ENCODE assay signal across 7 mouse cellular contexts in genomic region chr1:79823951-79824633, GRCm38 (mm10). TPM values are rescaled to one million over a fixed set of nuclear protein-coding genes. Genes with fewer than 3 reads are reported as not detected.
A peak's percentile ranks its signal among the peaks of the same experiment; 100 is the strongest.
DNase-seq lines count a peak whose midpoint lies in the region; TF ChIP-seq lines count a peak whose summit lies in the region.

No protein-coding gene starts in this region.

- H3K79me2 ChIP-seq in myocyte (ENCODE audit: control insufficient read depth, insufficient read depth) = no peaks in the 10 kb centered on the region

- H3ac ChIP-seq in myocyte (ENCODE audit: control insufficient read depth, insufficient read length) = no peak overlapping the region

- H3K27ac ChIP-seq in left cerebral cortex, adult 2 months = peak overlapping the region; percentile 69

- intact Hi-C loops in left cerebral cortex, adult 2 months (cut with DNase I) = loop anchor here (2.0 kb wide), 1 partner anchor 35 kb away; no protein-coding TSS in a partner anchor
- intact Hi-C loops in left cerebral cortex, postnatal 4 days (cut with DNase I) = no loop called here

- H3K27me3 ChIP-seq in myocyte (ENCODE audit: control insufficient read depth, insufficient read depth, insufficient read length) = no peaks in the 10 kb centered on the region

- H3K4me3 ChIP-seq in left cerebral cortex, adult 2 months = peak overlapping the region; percentile 4
- H3K4me3 ChIP-seq in myocyte = peak overlapping the region; percentile 22

- H3K4me2 ChIP-seq in myocyte (ENCODE audit: low read depth) = peak overlapping the region; percentile 82

- no peak for TF ChIP-seq POLR2A in brain, embryonic 14.5 days (IDR thresholded peaks at IDR 0.05; ENCODE audit: borderline replicate concordance, extremely low read depth, insufficient read depth, insufficient read length, poor library complexity, severe bottlenecking)
- TF ChIP-seq POLR2A in myocyte (IDR thresholded peaks at IDR 0.05; ENCODE audit: insufficient read length, low read depth) = no peak

- no peaks in the 10 kb centered on the region for H3K36me3 ChIP-seq in myocyte (ENCODE audit: control insufficient read depth, insufficient read depth)

- no peak for TF ChIP-seq CTCF in left cerebral cortex, adult 2 months (IDR thresholded peaks at IDR 0.05)
- TF ChIP-seq CTCF in brain, embryonic 14.5 days (IDR thresholded peaks at IDR 0.05; ENCODE audit: borderline replicate concordance, extremely low read depth, insufficient read depth, insufficient read length) = no peak

- DNase-seq in left cerebral cortex, adult 2 months (ENCODE audit: extremely low spot score in 1 of 2, low spot score in 2 of 2) = no peak
- DNase-seq in left cerebral cortex, postnatal 4 days = no peak
- peak; percentile 44 for DNase-seq in brain, embryonic 14.5 days (ENCODE audit: low read depth)
- peak; percentile 23 for DNase-seq in forelimb bud, embryonic 11.5 days (ENCODE audit: low read depth, low spot score)
- no peak for DNase-seq in cerebellum, adult 11-12 months
- DNase-seq in thymus, postnatal 10 days (ENCODE audit: low spot score in 2 of 2) = no peak

TF ChIP-seq in myocyte, 11 proteins besides CTCF, POLR2A, EP300 and RAD21:
- TF ChIP-seq TCF3 (IDR thresholded peaks at IDR 0.05; ENCODE audit: insufficient read length, low read depth) (no peak), MYOD1 (IDR thresholded peaks at IDR 0.05; ENCODE audit: control insufficient read depth in 1 of 3, insufficient read length in 2 of 3, low read depth in 2 of 3) (no peak), USF1 (IDR thresholded peaks at IDR 0.05; ENCODE audit: low read depth) (no peak), MYOG (IDR thresholded peaks at IDR 0.05; ENCODE audit: control insufficient read depth in 1 of 3, insufficient read depth in 1 of 3, insufficient read length in 2 of 3, low read depth in 2 of 3) (no peak), TCF12 (IDR thresholded peaks at IDR 0.05; ENCODE audit: insufficient read depth, poor library complexity, severe bottlenecking) (no peak), POLR2AphosphoS2 (IDR thresholded peaks at IDR 0.05; ENCODE audit: insufficient read length, low read depth) (no peak), REST (IDR thresholded peaks at IDR 0.05; ENCODE audit: insufficient read depth, insufficient read length) (no peak), CEBPB (IDR thresholded peaks at IDR 0.05; ENCODE audit: insufficient read depth, poor library complexity, severe bottlenecking) (no peak), MAX (IDR thresholded peaks at IDR 0.05; ENCODE audit: low read depth) (no peak), SRF (IDR thresholded peaks at IDR 0.05; ENCODE audit: control insufficient read depth, insufficient read length, low read depth) (no peak), E2F4 (IDR thresholded peaks at IDR 0.05; ENCODE audit: insufficient read depth) (no peak)

RNA-seq across cellular contexts. Expression of gene Serpine2, which starts 36.9 kb away (rescaled TPM):
- 100 to 1,000 TPM; 134 to 141 TPM for total RNA-seq in left cerebral cortex, adult 2 months (2021)
- total RNA-seq in left cerebral cortex, postnatal 4 days (2021) = 100 to 1,000 TPM; 122 to 129 TPM
- 48.3 and 99.0 TPM in 2 replicates for polyA plus RNA-seq in brain, embryonic 14.5 days (2012; rRNA removed)
- polyA plus RNA-seq in myocyte (2012; fragmentation: generic; extraction: Trizol) = 18.2 TPM

RNA-seq across cellular contexts. Expression of gene Wdfy1, which starts 48.1 kb away (rescaled TPM):
- 10 to 100 TPM; 43.7 to 45.9 TPM for total RNA-seq in left cerebral cortex, adult 2 months (2021)
- 10 to 100 TPM; 56.1 to 59.6 TPM for total RNA-seq in left cerebral cortex, postnatal 4 days (2021)
- polyA plus RNA-seq in brain, embryonic 14.5 days (2012; rRNA removed) = 45.1 and 71.0 TPM in 2 replicates
- polyA plus RNA-seq in myocyte (2012; fragmentation: generic; extraction: Trizol) = 28.6 TPM

RNA-seq across cellular contexts. Expression of gene Mrpl44, which starts 48.3 kb away (rescaled TPM):
- total RNA-seq in left cerebral cortex, adult 2 months (2021) = 10 to 100 TPM; 26.9 to 28.8 TPM
- total RNA-seq in left cerebral cortex, postnatal 4 days (2021) = 10 to 100 TPM; 21.0 to 22.4 TPM
- polyA plus RNA-seq in brain, embryonic 14.5 days (2012; rRNA removed) = 21.6 and 22.7 TPM in 2 replicates
- 32.6 TPM for polyA plus RNA-seq in myocyte (2012; fragmentation: generic; extraction: Trizol)

Comparison
In these comparisons a context has a peak if more than half of its experiments do, and no peak if none do; other contexts are left out.
1. DNase-seq: peak in brain, embryonic 14.5 days (single experiment) and forelimb bud, embryonic 11.5 days (single experiment); none in left cerebral cortex, adult 2 months (0 of 2), left cerebral cortex, postnatal 4 days (single experiment), cerebellum, adult 11-12 months (single experiment) and thymus, postnatal 10 days (0 of 2).